Mouse (Mus musculus) midbrain, embryonic 11.5 days (tissue): ENCODE data around the gene Kif12. TPM values are rescaled to one million over a fixed set of nuclear protein-coding genes. Genes with fewer than 3 reads are reported as not detected.
A peak's percentile ranks its signal among the peaks of the same experiment; 100 is the strongest.

ENCODE experiments used
- ATAC-seq: fragments of 200-750 bp; cut with Nextera tagmentation; 2 replicates; pipeline ENCODE4 v1.8.0; 2017; ENCODE audit warnings: moderate TSS enrichment, moderate library complexity; ENCODE audit not compliant: low FRiP score
- DNase-seq: peaks from one replicate; pipeline ENCODE4 v3.0.0; 2015; ENCODE audit warnings: low spot score; ENCODE audit errors: missing footprints
- H3K27ac ChIP-seq: fragments of 300-500 bp; sonication (generic); 2 replicates; pipeline ENCODE4 v1.5.1; 2014; ENCODE audit warnings: low read depth, low read length
- H3K27me3 ChIP-seq: fragments of 300-500 bp; sonication (generic); 2 replicates; pipeline ENCODE4 v1.6.1; 2014; ENCODE audit warnings: mild to moderate bottlenecking, low read length, moderate library complexity, mixed read lengths; ENCODE audit not compliant: control insufficient read depth, insufficient read depth
- H3K36me3 ChIP-seq: fragments of 300-500 bp; sonication (generic); 2 replicates; pipeline ENCODE4 v1.6.1; 2014; ENCODE audit warnings: mild to moderate bottlenecking, low read length, moderate library complexity, mixed read lengths; ENCODE audit not compliant: control insufficient read depth, insufficient read depth
- H3K4me1 ChIP-seq: fragments of 300-500 bp; sonication (generic); 2 replicates; pipeline ENCODE4 v1.6.1; 2014; ENCODE audit warnings: low read length; ENCODE audit not compliant: control insufficient read depth, insufficient read depth
- H3K4me2 ChIP-seq: fragments of 300-500 bp; sonication (generic); 2 replicates; pipeline ENCODE4 v1.6.1; 2014; ENCODE audit warnings: mild to moderate bottlenecking, moderate library complexity
- H3K4me3 ChIP-seq: fragments of 300-500 bp; sonication (generic); 2 replicates; pipeline ENCODE4 v1.5.1; 2014; ENCODE audit warnings: low read depth, low read length
- H3K9ac ChIP-seq: fragments of 300-500 bp; sonication (generic); 2 replicates; pipeline ENCODE4 v1.6.1; 2014; ENCODE audit warnings: low read length
- H3K9me3 ChIP-seq: fragments of 300-500 bp; sonication (generic); 2 replicates; pipeline ENCODE4 v1.6.1; 2016; ENCODE audit warnings: low read length; ENCODE audit not compliant: control insufficient read depth
- WGBS: fragments of 180-500 bp; shearing (Covaris S2); extraction: QIAGEN DNeasy Blood & Tissue Kit; methylation state at CpG from one replicate; pipeline ENCODE4 v1.1.7; 2014; 5-methylcytosine and 5-hydroxymethylcytosine counted together
- polyA plus RNA-seq: library from polyadenylated mRNA; unstranded; fragments of >200 nt; fragmentation: Nextera tagmentation; extraction: Ambion mirVana; gene quantifications from 2 replicates; pipeline ENCODE4 v1.2.1, GENCODE M21; 2014

Gene Kif12
- polyA plus RNA-seq, 1 experiment from 2014 or later = not detected

DNA sequence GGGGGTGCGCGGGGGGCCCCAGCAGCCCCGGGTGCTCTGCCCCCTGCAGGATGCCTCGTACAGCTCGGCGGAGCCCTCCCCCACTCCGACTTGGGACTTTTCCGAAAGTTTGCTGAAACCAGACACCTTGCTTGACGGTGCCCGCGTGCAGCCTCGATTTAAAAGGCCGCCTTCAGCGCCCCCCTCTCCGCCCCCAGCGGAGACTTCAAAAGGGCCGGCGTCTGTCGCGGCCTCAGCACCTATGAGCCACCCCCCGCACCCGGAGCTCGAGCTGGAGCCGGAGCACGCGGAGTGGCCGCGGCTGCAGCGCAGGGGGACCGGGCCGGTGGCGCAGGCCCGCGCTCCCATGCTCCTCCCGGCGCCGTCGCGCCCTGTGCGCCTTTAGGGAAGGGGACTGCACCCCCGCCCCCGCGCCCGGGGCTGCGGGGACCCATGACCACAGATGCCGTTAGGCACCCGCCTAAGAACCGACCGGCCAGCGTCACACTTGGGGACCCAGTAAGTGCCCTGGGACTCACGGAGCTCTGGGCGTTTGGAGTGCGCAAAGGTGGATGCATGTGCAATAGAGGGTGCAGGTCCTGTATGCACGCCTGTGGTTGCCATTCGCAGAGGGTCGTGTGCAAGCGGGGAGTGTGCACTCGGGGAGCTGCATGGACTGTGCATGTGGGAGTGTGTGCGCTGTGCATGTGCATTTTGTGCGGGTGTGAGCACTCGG, 42.1 kb upstream of the Kif12 start, which contains the start of gene Col27a1:
Col27a1 (plus strand) TSS at position 98 of the 715 bp plus-strand sequence.
- H3K9me3 ChIP-seq = no peaks in the 10 kb centered on the region
- peak within 1 kb of the TSS; percentile 36; the same call in 1 of the 2 replicates for H3K9ac ChIP-seq
- peaks cover 31% of the 10 kb centered on the region for H3K27me3 ChIP-seq
- peak within 1 kb of the TSS; percentile 100 for H3K4me2 ChIP-seq
- H3K27ac ChIP-seq = no peak within 1 kb of the TSS
- WGBS = under 1% methylated on average over 56 of the region's 61 CpGs
- DNase-seq (peak; percentile 96), ATAC-seq (peak; percentile 33; the same call in 1 of the 2 replicates)
- H3K36me3 ChIP-seq = no peaks in the 10 kb centered on the region
- H3K4me1 ChIP-seq = peaks cover 14% of the 10 kb centered on the region
- H3K4me3 ChIP-seq = peak within 1 kb of the TSS; percentile 38

DNA sequence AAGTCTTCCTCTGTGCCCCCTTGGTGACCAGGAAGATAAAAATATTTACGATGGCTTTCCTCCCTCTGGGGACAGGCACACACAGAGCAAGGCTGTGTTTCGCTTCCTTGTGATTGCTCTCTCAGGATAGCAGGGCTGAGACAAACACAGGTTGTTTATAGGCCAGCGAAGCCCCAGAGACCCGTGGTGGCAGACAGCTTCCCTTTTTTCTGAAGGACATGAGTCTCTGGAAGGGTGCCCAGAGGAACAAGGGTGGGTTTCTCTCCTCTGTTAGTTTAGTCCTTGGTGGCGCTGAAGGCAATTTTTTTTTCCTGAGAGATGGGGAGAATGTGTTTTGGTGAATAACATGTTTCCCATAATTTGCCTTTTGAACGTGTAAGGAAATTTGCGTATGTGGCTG, 33.7 kb upstream of the Kif12 start:
- H3K27me3 ChIP-seq = no peaks in the 10 kb centered on the region
- ATAC-seq = no peak
- peak; percentile 31 for DNase-seq
- H3K4me3 ChIP-seq = no peak overlapping the region
- H3K36me3 ChIP-seq = no peaks in the 10 kb centered on the region
- no peaks in the 10 kb centered on the region for H3K9me3 ChIP-seq
- H3K27ac ChIP-seq = no peak overlapping the region
- WGBS = 85% methylated on average over 7 of the region's 7 CpGs
- H3K4me1 ChIP-seq = no peaks in the 10 kb centered on the region
- no peak overlapping the region for H3K4me2 ChIP-seq
- H3K9ac ChIP-seq = no peak overlapping the region

DNA sequence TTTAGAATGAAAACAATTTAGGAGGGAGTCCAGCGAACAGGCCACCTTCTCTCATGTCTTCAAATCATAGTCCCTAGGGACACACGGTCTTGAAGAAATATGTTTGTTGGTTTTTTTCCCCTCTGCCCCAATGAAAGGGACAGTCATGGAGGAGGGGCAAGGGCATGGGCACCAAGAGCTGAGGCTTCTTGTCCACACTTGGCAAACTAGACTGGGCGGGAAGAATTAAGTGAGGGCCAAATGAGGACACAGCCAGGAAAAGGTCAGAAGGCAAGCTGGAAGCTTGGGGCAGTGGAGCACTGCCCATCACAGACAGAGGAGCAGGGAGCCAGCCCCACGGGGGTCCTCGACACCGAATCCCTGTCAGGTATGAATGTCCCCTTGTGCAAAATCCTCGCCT, 31.9 kb upstream of the Kif12 start:
- H3K4me3 ChIP-seq = no peak overlapping the region
- H3K4me2 ChIP-seq = no peak overlapping the region
- no peaks in the 10 kb centered on the region for H3K27me3 ChIP-seq
- ATAC-seq = no peak
- H3K27ac ChIP-seq = no peak overlapping the region
- peak; percentile 49 for DNase-seq
- no peak overlapping the region for H3K9ac ChIP-seq
- H3K36me3 ChIP-seq = no peaks in the 10 kb centered on the region
- H3K4me1 ChIP-seq = no peaks in the 10 kb centered on the region
- 94% methylated on average over 7 of the region's 7 CpGs for WGBS
- no peaks in the 10 kb centered on the region for H3K9me3 ChIP-seq

DNA sequence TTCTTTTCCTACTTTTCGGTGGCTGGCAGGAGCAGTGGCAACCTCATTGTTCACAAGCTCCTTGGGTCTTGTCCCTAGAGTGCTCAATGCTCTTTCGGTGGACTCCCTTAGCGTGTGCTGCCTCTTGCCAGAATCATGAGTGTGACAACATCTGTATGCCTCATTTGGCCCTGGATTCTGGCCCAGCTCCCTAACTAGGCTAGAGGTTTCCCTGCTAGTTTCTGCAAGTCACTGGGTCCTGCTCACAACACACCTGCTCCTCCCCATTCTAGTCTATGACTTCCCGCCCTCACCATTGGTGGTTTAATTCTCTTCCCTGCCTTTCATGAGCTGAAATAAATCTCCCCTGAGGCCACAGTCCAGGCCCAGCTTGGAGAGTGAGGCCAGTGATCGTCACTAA, 27.4 kb upstream of the Kif12 start:
- Histone ChIP-seq H3K4me2 (no peak overlapping the region), H3K9ac (no peak overlapping the region), H3K36me3 (no peaks in the 10 kb centered on the region), H3K4me3 (no peak overlapping the region), H3K27ac (no peak overlapping the region), H3K4me1 (no peaks in the 10 kb centered on the region), H3K9me3 (no peaks in the 10 kb centered on the region), H3K27me3 (no peaks in the 10 kb centered on the region)
- ATAC-seq = no peak
- 90% methylated on average over 5 of the region's 5 CpGs for WGBS
- DNase-seq = no peak

DNA sequence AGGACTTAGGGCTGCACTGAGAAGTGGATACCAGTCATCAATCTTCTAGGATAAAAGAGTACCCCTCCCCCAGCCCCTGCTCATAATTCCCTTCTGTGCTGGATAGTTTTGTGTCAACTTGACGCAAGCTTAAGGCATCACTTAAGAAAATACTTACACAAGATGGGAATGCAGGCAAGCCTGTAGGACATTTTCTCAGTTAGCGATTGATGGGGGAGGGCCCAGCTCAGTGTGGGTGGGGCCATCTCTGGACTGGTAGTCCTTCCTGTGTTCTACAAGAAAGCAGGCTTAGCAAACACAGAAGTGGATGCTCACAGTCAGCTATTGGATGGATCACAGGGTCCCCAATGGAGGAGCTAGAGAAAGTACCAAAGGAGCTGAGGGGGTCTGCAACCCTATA, 22.4 kb upstream of the Kif12 start:
- no peak overlapping the region for H3K27ac ChIP-seq
- H3K4me3 ChIP-seq = no peak overlapping the region
- DNase-seq = no peak
- no peaks in the 10 kb centered on the region for H3K9me3 ChIP-seq
- H3K4me1 ChIP-seq = no peaks in the 10 kb centered on the region
- H3K4me2 ChIP-seq = no peak overlapping the region
- no peak overlapping the region for H3K9ac ChIP-seq
- WGBS = 89% methylated on average over 2 of the region's 2 CpGs
- H3K36me3 ChIP-seq = no peaks in the 10 kb centered on the region
- H3K27me3 ChIP-seq = no peaks in the 10 kb centered on the region
- no peak for ATAC-seq

DNA sequence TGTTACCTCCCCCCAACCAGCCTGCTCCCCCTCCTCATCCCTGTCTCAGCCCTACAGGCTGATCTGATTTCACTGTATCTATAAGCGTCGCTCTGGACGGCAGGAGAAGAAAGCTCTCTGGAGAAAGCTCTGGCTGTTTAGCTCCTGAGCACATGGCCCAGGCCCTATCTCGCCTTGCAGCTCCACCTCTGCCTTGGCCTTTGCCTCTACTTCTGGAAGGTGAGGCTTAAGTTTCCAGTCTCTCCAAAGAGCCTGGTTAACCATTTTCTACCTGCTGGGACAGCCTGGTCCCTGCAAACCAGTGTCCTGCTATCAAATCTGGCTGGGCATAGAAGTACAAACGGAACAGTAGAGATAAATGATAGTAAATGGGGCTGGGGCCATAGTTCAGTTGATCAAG, 19.7 kb upstream of the Kif12 start:
- Histone ChIP-seq H3K4me2 (no peak overlapping the region), H3K4me1 (no peaks in the 10 kb centered on the region), H3K27ac (no peak overlapping the region), H3K27me3 (no peaks in the 10 kb centered on the region), H3K9ac (no peak overlapping the region), H3K9me3 (no peaks in the 10 kb centered on the region), H3K4me3 (no peak overlapping the region), H3K36me3 (no peaks in the 10 kb centered on the region)
- DNase-seq (no peak), ATAC-seq (no peak)
- 75% methylated on average over 5 of the region's 5 CpGs for WGBS

DNA sequence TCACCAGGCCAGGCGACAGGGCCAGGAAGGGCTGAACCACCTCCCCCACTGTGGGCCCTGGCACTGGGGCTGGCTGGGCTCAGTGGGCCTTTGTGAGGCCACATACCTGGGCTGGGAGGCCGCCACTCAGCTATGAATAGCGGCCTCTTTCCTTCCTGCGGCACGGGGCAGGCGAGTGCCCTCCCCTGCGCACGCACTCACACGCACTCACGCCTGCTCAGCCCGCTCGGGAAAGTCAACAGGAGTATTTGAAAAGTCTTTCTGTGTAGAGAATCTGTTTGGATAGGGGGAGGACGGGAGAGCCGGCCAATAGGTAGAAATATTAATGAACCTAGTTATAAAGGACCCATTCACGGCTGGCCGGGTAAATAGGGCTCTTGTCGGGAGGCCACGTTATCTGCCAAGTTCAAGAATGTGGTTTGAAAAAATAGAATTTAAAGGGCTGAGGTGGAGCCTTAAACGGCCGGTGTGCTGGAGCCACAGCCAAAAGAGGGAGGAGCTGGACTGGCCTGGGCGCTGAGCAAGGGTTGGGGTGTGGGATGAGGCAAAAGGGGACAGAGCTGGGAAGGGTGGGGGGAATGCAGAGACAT, 14.4 kb upstream of the Kif12 start:
- H3K27ac ChIP-seq = no peak overlapping the region
- 60% methylated on average over 21 of the region's 21 CpGs for WGBS

DNA sequence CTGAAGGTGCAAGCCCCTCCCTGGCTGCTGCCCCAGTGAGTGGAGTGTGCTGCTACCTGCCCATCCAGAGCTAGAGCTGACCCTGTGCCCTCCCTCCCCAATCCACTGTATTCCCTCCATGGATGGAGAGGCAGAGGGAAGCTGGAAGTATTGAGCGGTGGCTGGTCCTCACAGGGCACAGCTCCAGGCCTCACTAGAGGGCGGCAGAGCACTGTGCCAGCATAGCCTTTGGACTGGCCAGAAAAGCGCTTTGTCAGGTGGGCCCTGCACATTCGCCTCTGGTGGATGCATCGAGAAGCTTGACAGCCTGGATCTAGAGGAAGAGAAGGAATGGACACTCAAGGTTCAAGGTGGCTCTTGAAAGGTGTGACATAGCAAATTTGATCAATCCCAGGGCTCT, 9.6 kb upstream of the Kif12 start:
- peak; percentile 91 for ATAC-seq
- Histone ChIP-seq H3K9me3 (no peaks in the 10 kb centered on the region), H3K4me2 (no peak overlapping the region), H3K27me3 (no peaks in the 10 kb centered on the region), H3K4me3 (no peak overlapping the region), H3K4me1 (no peaks in the 10 kb centered on the region), H3K27ac (no peak overlapping the region), H3K9ac (no peak overlapping the region), H3K36me3 (no peaks in the 10 kb centered on the region)
- WGBS = 17% methylated on average over 5 of the region's 5 CpGs
- DNase-seq = peak; percentile 90

More for the DNA sequence above, 14.4 kb upstream of the Kif12 start:
- ATAC-seq (peak; percentile 67), DNase-seq (peak; percentile 54)
- Histone ChIP-seq H3K27me3 (no peaks in the 10 kb centered on the region), H3K4me1 (no peaks in the 10 kb centered on the region), H3K4me3 (no peak overlapping the region), H3K9ac (no peak overlapping the region), H3K9me3 (no peaks in the 10 kb centered on the region), H3K36me3 (no peaks in the 10 kb centered on the region), H3K4me2 (no peak overlapping the region)

DNA sequence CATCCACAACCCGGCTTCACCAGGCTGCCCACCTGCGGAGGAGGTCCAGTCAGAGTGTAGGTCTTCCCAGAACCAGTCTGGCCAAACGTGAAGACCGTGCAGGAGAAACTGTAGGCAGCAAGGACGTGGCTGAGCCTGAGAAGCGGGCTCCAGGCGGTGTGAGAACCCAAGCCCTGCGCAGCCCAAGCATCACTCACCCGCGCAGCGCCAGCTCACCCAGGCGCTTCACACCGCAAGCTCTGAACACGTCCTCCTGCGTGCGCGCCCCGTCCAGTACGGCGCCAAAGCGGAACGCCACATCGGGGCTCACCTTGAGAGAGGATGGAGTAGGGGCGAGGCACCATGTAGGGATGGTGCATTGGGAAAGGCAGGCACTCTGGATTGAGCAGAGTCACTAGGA, 809 bp downstream of the Kif12 start:
- DNase-seq (peak; percentile 69), ATAC-seq (no peak)
- H3K4me2 ChIP-seq = no peak overlapping the region
- no peak overlapping the region for H3K27ac ChIP-seq
- no peaks in the 10 kb centered on the region for H3K9me3 ChIP-seq
- 47% methylated on average over 24 of the region's 24 CpGs for WGBS
- H3K27me3 ChIP-seq = no peaks in the 10 kb centered on the region
- no peak overlapping the region for H3K9ac ChIP-seq
- H3K36me3 ChIP-seq = no peaks in the 10 kb centered on the region
- no peaks in the 10 kb centered on the region for H3K4me1 ChIP-seq
- H3K4me3 ChIP-seq = no peak overlapping the region
